Mouse (Mus musculus) cerebellum, adult 9-11 months (tissue): ENCODE data around the gene Ddx52.

ENCODE experiments used
- DNase-seq: peaks from one replicate; pipeline ENCODE4 v3.0.0; 2022

Ddx52 gene

DNA sequence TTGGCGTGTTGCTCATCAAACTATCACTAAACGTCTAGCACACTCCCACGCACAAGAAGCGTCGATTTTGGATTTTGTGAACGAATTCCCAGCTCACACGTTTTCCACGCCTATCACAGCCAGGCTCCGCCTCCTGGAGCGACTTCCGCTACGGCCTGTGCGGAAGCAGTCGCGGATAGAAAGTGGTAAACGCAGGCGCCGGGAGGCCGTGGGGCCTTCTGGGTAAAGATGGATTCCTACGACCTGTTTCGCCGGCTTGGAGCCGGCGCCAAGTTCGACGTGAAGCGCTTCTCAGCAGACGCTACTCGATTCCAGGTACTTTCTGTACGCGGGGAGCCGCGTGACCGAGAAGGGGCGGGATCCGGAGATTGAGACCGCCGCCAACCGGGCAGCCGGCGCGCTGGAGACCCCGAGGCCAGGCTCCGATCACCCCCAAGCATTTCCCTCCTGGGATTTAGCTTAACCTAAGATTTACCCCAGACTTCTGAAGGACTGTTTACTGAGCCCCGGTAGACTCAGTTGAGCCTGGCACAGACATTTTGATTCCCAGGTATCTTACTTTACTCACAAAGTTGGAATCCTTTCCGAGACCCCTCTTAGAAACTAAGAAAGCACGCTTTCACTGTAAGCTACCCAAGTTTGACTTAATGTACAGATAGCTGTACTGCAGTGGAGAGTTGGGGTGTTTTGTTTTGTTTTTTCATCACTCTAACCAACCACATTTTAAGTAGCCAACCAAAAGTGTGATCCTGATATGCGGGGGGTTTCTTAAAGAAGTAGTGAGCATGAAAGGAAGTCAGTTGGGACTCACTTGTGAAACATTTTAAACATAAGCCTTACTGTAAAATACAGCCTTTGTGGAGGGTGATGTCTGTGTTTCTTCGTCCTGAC is at the start of gene Ddx52:
Gene Ddx52, plus strand, starts transcription at position 113 of the 891 bp plus-strand sequence.
- DNase-seq = peak; percentile 87

DNA sequence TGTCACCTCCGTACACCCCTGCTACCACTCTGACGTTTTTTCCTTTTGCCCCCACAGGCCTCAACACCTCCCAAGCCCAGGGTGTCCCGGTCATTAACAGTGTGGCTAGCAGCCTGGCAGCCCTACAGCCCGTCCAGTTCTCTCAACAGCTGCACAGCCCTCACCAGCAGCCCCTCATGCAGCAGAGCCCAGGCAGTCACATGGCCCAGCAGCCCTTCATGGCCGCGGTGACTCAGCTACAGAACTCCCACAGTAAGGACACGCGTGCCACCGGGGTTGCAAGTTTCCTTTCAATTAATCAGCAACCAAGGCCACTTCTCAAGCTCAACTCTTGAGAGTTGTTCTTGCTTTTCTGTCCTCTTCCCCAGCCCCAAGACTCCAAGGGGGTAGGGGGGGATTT is 48.5 kb upstream of the Ddx52 start:
- DNase-seq = no peak

DNA sequence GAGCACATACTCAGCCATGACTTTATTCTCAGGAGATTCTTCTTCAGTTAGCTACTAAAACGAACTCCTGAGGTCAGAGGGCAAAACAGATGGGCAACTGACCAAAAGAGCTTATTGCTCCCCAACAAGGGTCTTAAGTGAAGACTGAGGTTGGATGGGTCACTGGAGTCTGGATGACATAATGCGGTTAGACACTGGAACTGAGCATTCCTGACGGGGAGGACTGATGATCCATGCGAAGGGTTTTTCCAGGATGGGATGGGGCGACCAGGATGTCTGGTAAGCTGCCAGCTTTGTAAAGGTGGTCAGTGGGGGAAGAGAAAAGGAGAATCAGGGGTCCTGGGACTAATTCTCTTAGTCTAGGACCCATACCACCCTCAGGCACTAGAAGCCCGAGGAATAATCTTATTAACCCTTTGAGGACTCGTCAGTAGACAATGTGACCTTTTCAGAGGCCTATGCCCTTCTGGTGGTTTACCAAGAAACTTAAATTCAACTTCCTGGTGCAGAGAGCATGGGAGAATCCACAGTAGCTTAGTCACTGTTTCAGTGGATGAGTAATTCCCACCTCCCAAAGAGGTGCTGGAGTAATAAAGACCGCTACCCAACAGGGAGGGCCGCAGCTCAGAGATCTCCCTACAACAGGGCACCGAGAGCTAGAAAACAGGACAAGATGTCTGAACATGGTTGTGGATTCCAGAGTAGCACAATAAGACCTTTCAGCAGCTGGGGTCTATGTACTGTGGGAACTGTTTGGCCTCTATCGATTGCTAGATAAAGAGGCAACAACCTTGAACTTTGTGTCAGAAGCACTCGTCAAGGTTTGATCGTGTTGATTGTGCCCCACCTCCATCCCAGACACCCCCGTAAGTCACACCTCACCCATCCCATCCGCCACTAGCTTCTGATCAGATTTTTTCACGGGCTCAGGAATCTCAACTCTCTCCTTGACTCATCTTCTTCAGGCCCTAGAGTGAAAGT is 45.1 kb upstream of the Ddx52 start:
- DNase-seq = no peak

DNA sequence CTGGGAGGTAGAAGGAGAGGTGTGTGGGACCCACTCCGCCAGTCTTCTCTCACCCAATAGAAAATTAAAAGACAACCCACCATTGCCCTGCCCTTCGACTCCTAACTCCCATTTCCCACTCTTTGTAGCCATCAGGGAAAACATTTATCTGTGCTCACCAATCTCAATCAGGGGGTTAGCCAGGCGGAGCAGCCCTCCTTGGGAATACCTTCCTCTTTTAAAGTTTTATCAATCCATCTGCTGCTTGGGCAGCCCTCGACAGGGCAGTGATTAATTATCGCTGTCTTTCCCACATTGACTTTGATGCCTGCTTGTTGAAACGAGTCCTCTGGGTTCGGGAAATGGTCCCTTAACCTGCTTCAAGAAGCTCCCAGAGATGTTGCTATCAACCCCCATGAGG is 44.3 kb upstream of the Ddx52 start:
- no peak for DNase-seq

DNA sequence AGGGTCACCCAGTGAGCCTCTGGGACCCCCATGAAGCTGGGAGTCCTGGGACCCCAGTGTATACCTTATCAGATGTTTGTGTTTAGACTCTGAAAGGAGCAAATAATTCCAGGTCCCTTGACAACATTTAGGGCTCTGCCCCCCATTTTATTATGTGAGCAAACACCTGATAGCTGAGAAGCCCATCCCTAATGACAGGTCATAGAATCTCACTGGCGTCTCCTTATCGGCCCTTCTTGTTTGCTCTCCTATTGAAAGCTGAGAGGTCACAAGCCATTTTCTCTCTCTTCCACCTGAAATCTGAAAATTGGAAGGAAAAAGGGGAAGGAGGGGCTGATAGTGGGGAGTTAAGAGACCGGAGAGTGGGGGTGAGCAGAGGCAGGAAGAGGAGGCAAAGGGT is 39.0 kb upstream of the Ddx52 start:
- DNase-seq = no peak

DNA sequence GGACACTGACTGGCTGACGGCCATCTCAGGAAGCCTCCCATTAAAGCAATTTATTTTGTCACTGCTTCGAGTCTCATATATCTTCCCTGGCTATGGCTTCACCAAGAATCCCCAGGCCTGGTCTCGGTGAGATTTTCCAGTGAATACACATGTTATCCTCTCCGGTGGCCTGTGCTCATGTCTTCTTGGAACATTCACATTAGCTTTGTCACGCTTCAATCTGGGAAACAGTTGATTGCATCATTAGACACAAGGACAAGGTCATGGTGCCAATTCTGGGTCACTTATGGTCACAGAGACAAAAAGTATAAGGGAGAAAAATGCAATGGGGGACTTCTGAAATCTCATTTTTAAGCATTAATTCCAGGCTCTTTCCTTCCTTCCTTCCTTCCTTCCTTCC is 36.1 kb upstream of the Ddx52 start:
- no peak for DNase-seq

DNA sequence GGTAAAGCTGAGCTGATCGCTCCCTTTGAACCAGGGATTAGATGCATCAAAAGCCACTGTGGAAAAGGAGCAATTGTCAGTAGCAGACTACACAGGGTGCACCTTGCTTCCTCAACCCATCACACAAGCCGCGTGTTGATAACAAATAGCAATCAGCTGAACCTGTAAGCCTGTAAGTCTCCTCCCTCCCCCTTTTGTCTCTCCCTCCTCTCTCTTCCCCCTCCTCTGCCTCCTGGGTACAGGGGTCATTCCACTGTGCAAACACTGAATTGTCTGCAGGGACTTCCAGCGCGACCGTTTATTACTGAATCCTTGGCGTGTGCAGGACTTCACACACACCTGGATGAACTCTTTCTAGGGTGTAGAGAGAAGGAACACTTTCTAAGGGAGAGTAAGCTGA is 33.5 kb upstream of the Ddx52 start:
- DNase-seq = no peak

DNA sequence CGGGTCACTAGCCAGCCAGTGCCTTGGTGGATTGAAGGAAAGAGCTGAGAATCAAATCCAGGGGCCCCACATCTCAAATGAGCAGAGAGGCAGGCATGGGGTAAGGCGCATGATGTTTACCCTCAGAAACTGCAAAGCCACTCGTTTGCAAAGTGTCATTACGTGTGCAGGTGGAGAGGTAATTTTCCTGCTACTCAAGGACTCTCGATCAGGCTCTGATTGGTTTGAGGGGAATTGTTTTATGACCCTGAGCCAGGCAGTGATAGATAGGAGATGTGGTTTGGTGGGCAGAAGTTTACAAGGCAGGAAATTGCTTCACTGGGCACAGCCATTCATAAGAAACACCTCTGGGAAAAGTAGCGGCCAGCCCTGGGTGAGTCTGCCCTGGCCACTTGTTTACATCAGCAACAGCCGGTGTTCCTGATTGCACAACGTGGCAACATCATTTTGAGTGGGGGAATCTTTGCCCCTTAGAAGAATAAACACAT is 28.0 kb upstream of the Ddx52 start:
- DNase-seq = no peak

DNA sequence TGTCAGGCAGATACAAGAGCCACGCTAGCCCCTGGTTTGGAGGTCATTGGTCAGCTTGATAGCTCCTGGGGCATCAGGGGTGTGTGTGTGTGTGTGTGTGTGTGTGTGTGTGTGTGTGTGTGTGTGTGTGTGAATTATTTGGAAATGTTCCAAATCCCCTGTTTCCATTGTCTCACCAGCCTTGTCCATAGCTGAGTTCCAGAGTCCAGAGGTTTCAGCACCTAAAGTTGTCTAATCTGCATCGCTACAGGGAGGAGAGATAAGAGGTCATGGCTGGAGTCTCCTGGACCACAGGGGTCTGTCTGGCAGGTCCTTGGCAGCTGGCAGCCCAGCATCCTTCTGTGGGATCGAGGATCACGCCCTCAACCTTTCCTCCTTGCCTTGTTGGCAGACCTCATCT is 27.4 kb upstream of the Ddx52 start:
- no peak for DNase-seq

DNA sequence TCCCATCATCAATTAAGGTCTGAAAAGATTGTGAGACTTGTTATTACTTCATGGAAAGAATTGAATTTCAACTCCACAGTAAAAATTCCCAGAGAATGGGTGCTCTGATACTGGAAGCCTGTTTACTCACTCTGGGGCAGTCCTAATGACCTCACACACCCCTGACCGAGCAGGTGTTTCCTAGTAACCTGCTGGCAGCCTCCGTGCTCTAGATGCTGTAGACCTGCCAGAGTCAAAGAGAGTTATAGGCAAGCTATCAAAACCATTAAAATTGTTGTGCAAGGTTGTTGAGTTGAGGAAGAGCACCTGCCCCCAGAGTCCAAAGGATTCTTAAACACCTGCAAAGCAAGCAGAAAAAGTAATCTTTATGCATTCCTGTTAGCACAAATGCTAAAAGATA is 19.3 kb upstream of the Ddx52 start:
- DNase-seq = no peak

DNA sequence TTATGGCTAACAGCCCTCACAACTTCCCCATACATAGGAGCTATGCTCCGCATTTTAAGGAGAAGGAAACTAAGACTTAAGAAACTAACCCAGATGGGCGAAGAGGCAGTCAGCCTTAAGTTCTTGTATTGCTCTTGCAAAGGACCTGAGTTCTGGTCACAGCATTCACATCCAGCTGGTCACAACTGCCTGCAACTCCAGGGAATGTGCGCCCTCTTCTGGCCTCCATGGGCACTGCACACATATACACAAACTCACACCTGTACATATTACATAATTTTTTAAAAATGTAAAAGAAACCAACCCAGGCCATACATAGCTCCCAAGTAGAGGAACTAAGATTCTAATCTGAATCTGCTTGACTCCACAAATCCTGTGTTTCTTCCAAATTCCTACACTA is 14.8 kb upstream of the Ddx52 start:
- no peak for DNase-seq

DNA sequence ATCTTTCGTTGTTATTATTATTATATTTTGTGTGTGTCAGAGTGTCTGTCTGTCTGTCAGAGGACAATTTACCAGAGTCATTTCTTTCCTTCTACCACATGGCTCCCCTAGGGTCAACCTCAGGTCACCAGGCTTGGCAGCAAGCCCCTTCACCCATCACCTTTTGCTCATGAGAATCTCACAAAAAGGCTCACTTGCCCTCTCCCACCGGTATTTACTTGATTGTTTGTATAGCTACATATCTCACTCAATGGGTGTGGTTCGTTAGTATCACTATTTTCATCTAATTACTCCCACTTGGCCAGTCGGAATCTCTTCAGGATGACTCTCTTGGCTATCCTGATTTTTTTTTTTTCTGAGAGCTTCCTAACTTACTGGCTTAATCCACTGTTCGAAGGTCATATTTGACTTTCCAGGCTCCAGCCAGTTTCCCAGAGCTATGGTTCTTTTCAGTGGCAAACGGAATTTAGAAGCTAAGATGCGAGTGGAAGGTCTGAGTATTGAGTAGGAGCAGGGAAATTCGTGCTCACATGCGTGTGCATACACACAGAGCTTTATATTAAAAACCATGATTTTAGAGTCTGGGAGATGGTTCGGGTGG is 9.3 kb upstream of the Ddx52 start:
- no peak for DNase-seq

DNA sequence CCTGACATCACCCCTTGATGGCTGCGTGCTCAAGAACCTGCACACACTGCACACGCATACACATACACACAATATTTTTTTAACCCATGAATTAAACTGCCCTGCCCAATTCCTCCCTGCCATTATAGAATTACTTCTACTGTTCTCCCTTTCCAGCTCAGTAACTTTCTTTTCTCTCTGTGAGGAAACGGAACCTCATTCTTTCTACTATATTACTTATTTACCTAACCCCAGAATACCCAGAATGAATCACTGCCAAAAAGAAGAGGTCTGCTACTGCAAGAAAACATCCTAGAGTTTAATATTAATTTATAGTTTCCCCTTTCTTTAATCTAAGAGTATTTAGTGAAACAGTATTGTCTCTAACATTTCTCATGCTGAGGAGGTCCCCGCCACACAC is 8.5 kb upstream of the Ddx52 start:
- no peak for DNase-seq

DNA sequence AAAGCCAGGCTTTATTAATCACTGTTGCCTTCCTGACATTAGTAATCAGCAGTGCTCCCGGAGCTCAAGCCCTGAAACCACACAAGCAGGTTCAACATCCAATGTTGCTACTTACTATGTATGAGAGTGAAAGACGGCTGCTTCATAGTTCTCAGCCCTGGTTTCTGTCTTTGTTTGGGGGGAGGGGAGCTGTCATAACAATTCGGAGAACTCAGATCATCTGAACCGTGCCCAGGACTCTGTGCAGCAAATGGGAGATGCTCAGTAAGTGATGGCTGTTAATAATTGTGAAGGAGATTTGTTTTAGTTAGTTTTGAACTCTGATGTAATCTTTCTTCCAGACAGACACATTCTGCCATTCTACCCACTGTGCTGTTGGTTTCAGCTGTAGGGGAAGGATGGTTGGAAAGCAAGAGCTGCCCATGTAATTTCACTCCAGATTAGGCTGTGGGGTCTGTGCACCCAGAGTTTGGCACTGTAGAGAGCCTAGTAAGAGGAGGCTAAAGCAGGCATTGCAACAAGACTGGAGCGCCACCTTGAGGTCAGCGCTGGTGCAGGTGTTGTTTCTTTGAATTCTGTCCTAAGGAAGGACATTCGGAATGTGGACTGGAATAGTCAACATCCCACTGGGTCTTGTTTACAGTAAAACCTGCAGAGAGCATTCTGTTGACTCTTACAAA is 5.7 kb upstream of the Ddx52 start:
- peak; percentile 49 for DNase-seq

DNA sequence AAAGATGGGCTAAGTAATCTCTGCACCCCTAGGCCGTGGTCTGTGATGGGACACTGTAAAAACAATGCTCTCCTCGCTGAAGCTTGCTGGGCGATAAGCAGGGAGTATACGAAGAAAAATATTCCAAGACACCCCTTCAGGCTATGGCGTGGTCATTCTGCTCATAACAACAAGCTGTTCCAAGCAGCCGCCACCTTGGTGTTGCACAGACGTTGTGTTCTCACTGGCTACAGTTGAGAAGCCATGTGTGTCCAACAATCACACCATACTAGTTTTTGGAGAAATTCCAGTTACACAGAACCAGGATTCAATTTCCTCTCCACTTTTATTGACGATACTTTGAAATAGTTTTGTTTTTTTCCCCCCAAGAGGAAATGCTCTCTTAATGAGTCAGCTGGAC is 3.3 kb upstream of the Ddx52 start:
- DNase-seq = no peak

DNA sequence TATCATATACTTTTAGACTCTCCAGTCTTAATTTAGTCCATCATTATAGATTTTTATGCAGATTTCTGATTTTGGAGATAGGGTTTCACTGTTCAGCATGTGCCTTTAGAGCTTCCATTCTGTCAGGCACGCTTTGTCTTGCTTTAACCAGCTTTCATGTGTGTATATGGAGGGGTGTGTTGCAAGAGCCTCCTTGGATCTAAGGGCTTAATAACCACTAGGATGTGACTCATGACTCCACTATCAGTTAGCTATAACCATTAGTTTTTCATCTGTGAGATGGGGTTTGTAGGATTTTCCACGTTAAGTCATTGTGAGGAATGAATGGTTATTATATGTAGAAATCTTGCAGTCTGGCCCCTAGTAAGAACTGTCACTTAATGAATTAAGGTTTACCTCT is 15.0 kb downstream of the Ddx52 start:
- DNase-seq = no peak

DNA sequence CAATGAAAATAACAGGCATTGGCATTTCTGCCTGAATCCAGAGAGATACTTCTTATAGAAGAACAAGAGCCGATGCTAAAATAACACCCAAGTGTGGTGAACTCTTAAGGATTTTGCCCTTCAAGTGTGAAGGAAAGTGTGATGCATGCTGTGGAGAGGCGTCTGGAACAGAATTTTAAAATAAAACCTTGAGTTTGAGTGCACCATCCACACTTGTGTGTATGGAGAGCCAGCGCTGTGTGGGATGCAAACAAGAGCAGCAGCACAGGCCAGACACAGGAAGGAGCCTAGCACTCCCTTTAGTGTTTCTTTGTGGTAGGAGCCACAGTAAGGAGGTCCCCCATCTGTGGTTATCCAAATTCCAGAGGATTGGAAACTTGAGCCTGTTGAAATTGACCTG is 20.1 kb downstream of the Ddx52 start:
- DNase-seq = no peak

DNA sequence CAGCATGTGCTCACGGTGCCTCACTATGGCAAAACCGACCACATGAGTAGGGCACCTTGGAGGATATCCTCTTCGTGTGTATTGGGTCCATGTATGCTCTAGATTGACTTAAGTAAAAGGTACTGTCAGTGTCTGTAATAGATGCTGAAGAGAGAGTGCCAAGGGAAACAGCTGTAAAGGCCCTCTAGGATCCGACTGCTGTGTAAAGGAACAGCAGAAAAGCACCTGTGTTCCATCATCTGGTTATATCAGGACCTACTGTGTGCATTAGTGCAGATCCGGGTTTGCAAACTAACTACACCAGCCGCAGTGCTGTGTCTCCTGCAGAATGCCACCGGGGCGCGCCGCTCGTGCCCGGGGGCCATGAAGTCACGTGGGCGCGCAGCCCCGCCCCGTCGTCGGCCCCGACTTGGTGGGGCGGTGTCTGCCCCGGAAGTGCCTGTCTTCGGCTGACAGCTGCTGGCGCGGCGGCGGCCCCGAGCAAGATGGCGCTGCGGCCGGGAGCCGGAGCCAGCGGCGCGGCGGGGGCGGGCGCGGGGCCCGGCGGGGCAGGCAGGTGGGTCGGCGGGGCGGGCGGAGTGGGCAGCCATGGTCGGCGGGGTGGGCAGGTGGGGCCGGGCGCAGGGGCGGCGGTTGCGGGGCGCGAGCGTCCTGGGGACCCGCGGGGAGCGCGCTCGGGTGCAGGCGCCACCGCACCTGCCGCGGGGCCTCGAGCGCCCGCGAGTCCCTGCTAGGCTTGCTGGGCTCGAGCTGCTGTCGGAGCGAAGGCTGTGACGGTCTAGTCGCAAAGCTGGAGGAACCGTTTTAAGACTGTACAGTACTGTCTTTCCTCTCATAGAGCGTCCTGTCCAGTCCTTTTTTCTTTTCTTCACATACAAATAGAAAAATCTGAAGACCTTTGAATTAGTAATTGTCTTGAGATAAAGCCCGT is 22.4 kb downstream of the Ddx52 start, which contains the start of gene Synrg:
Gene Synrg, plus strand, starts transcription at position 438 of the 931 bp plus-strand sequence.
- peak; percentile 92 for DNase-seq

DNA sequence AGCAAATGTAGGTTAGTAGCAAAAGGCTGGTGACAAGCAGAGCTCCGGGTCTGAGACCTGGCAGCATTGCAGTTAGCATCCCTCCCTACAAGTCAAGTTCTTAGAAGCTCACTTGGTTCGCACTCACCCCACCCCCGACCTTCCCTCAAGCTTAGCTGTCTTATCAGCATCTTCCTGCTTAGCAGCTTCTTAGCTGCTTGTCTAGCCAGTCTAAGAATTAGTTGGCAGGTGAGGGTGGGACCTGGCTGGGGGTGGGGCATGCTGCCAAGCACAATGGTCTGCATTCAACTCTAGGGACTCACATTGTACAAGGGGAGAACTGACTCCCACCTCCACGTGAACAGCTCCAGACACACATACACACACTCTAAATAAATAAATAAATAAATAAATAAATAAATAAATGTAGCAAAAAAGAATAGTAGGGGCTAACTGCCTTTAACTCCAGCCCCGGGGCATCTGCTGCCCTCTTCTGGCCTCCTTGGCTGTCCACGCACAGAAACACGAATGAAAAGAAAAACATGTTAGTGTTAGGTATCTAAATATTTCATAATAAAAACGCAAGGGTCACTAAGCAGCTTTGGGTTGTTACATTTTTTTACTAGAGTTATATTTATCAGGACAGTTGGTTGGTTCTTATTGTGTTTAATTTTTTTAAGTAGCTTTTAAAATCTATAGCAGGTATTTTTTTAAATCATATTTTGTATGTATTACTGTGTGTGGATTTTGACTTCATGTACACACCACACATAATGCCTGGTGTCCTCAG is 25.8 kb downstream of the Ddx52 start:
- DNase-seq = no peak

DNA sequence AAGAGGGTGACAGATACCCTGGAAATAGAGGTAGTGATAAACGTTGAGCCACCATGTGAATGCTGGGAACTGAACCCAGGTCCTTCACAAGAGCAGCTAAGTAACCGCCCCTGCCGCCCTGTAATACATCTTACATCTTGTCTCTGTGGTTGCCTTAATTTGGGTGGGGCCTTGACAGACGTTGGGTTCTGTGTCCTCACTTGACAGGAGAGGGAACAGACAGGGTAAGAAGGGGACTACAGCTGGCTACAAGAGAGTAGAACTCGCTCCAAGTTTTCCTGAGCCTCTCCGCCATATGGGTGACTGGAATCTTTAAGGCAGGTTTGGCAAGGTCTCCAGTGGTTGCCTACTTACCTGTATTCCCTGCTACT is 26.3 kb downstream of the Ddx52 start:
- DNase-seq = no peak

DNA sequence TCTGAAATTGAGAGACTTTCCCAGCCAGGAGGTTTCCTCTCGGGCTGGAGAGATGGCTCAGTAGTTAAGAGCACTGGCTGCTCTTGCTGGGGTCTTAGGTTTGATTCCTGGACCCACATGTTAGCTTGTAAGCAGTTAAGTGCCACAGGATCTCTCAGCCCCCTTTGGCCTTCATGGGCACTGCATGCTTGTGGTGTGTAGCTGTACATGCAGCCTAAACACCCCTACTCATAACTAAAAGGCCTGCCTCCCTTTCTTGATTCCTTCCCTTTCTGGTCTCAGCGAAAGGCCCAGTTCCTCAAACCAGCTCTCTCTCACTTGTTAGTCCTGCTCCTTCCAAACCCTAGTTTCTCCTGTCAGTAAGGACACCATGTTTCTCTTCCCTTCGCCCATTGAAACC is 27.2 kb downstream of the Ddx52 start:
- DNase-seq = no peak
